In genomic region chr17:48447675-48448074, GRCm38 (mm10) we compare ENCODE assay signal across 26 mouse cellular contexts. TPM values are rescaled to one million over a fixed set of nuclear protein-coding genes. Genes with fewer than 3 reads are reported as not detected.
DNase-seq lines count a peak whose midpoint lies in the region; ATAC-seq and TF ChIP-seq lines count a peak whose summit lies in the region.
"Had no signal": no experiment of that assay in that cellular context is flagged by ENCODE, and none has a peak within 500 bp of the region (broad histone marks: within the 10 kb centered on the region; RNA-seq: fewer than 3 reads in every experiment).

No protein-coding gene starts in this region.

- peak overlapping the region; percentile 78 for H3K4me2 ChIP-seq in liver, embryonic 16.5 days (ENCODE audit: low read depth, low read length)
- no peak overlapping the region for H3K4me2 ChIP-seq in forebrain, embryonic 16.5 days (ENCODE audit: low read length)
- H3K4me2 ChIP-seq: heart, embryonic 12.5 days; hindbrain, embryonic 12.5 days had no signal

- ATAC-seq in liver, embryonic 16.5 days (ENCODE audit: low read depth) = peak; percentile 36
- no peak for ATAC-seq in forebrain, embryonic 16.5 days

- H3K4me3 ChIP-seq in bone marrow, adult 2 months (replicated peaks; ENCODE audit: control insufficient read depth, low read depth, low read length) = peak overlapping the region; percentile 49
- H3K4me3 ChIP-seq in liver, embryonic 16.5 days (ENCODE audit: low read depth, low read length) = peak overlapping the region; percentile 64
- no peak overlapping the region for H3K4me3 ChIP-seq in forebrain, embryonic 16.5 days (replicated peaks; ENCODE audit: low read length)
- H3K4me3 ChIP-seq: gastrocnemius, adult 2 months; heart, embryonic 12.5 days; hindbrain, embryonic 12.5 days; midbrain, embryonic 10.5 days had no signal

- 52% methylated on average over 8 of the region's 8 CpGs for WGBS in bone marrow, adult 2 months
- 48% methylated on average over 8 of the region's 8 CpGs for WGBS in liver, embryonic 16.5 days (ENCODE audit: insufficient replicate concordance)
- 73% methylated on average over 8 of the region's 8 CpGs for WGBS in forebrain, embryonic 16.5 days

- H3K36me3 ChIP-seq in liver, embryonic 16.5 days (ENCODE audit: control insufficient read depth, insufficient read depth) = peaks cover 10% of the 10 kb centered on the region; the same call in 1 of the 2 replicates
- no peaks in the 10 kb centered on the region for H3K36me3 ChIP-seq in forebrain, embryonic 16.5 days (ENCODE audit: control insufficient read depth, insufficient read depth)
- H3K36me3 ChIP-seq: heart, embryonic 12.5 days; hindbrain, embryonic 12.5 days; midbrain, embryonic 10.5 days had no signal

- DNase-seq in 3T3-L1 (ENCODE audit: low read depth, low spot score) = peak; percentile 27
- peak; percentile 21 for DNase-seq in fibroblast of lung, adult 2 months (ENCODE audit: low read depth)
- no peak for DNase-seq in testis, postnatal 10 days (ENCODE audit: low spot score)
- no peak for DNase-seq in gastrocnemius, postnatal 4 days (ENCODE audit: low spot score in 2 of 2)
- DNase-seq: adrenal gland, adult 2 months; cerebellum, adult 11 months; cerebellum, postnatal 25 days; gastrocnemius, adult 2 months; heart, adult 11 months; heart, postnatal 14 days; kidney, adult 18-20 months; layer of hippocampus, postnatal 36 days; lung, postnatal 10 days; right cerebral cortex, postnatal 4 days; thymus, postnatal 36 days had no signal

- H3K27me3 ChIP-seq in liver, embryonic 16.5 days (ENCODE audit: control insufficient read depth, insufficient read depth, low read depth, low read length) = no peaks in the 10 kb centered on the region
- H3K27me3 ChIP-seq in forebrain, embryonic 16.5 days (replicated peaks; ENCODE audit: control insufficient read depth, insufficient read depth, low read length) = no peaks in the 10 kb centered on the region
- H3K27me3 ChIP-seq: heart, embryonic 12.5 days; hindbrain, embryonic 12.5 days had no signal

- no peak for TF ChIP-seq CTCF in bone marrow, adult 2 months (IDR thresholded peaks at IDR 0.05; ENCODE audit: control insufficient read depth, insufficient read depth, low read length)

- H3K4me1 ChIP-seq in bone marrow, adult 2 months (ENCODE audit: control insufficient read depth, insufficient read depth, low read length) = no peaks in the 10 kb centered on the region; the same call in 1 of the 2 replicates
- H3K4me1 ChIP-seq in liver, embryonic 16.5 days (ENCODE audit: control insufficient read depth, low read depth, low read length) = peaks cover 48% of the 10 kb centered on the region
- peaks cover 3% of the 10 kb centered on the region; the same call in 1 of the 2 replicates for H3K4me1 ChIP-seq in forebrain, embryonic 16.5 days (replicated peaks; ENCODE audit: control insufficient read depth, insufficient read depth, low read length)

- H3K9me3 ChIP-seq in liver, embryonic 16.5 days (replicated peaks; ENCODE audit: control insufficient read depth, low read length) = no peaks in the 10 kb centered on the region
- no peaks in the 10 kb centered on the region for H3K9me3 ChIP-seq in forebrain, embryonic 16.5 days (ENCODE audit: control insufficient read depth, low read length)
- H3K9me3 ChIP-seq: heart, embryonic 12.5 days; hindbrain, embryonic 12.5 days; midbrain, embryonic 10.5 days had no signal

- TF ChIP-seq POLR2A in bone marrow, adult 2 months (IDR thresholded peaks at IDR 0.05; ENCODE audit: borderline replicate concordance, control insufficient read depth, low read depth, low read length) = no peak

- H3K27ac ChIP-seq in bone marrow, adult 2 months (ENCODE audit: control insufficient read depth, insufficient read depth, low read depth, low read length, poor library complexity) = peak overlapping the region; percentile 71
- peak overlapping the region; percentile 98 for H3K27ac ChIP-seq in liver, embryonic 16.5 days (ENCODE audit: low read length)
- H3K27ac ChIP-seq in forebrain, embryonic 16.5 days (ENCODE audit: low read length) = no peak overlapping the region
- H3K27ac ChIP-seq: gastrocnemius, adult 2 months; hindbrain, embryonic 12.5 days; kidney, postnatal 0 days; midbrain, embryonic 10.5 days had no signal

- H3K9ac ChIP-seq in liver, embryonic 16.5 days (ENCODE audit: low read depth, low read length) = peak overlapping the region; percentile 77
- no peak overlapping the region for H3K9ac ChIP-seq in forebrain, embryonic 16.5 days (replicated peaks; ENCODE audit: low read depth, low read length)
- H3K9ac ChIP-seq: heart, embryonic 12.5 days; hindbrain, embryonic 12.5 days had no signal

RNA-seq across cellular contexts. Expression of gene Tspo2, which starts 3.6 kb away (rescaled TPM):
- polyA plus RNA-seq in bone marrow, adult 2 months (2011; ENCODE audit: insufficient read depth, insufficient read length, low replicate concordance, missing spikeins) = 307 and 314 TPM in 2 replicates
- 193 and 203 TPM in 2 replicates for polyA plus RNA-seq in liver, embryonic 16.5 days (2015; fragmentation: Nextera tagmentation; extraction: Ambion mirVana)
- 2.0 and 2.5 TPM in 2 replicates for polyA plus RNA-seq in forebrain, embryonic 16.5 days (2015; fragmentation: Nextera tagmentation; extraction: Ambion mirVana)
- total RNA-seq in gastrocnemius, postnatal 4 days (2021) = under 1 TPM in 1 of 2 experiments, not detected in 1; 0.20 TPM
- total RNA-seq: adrenal gland, adult 2 months; gastrocnemius, adult 2 months; layer of hippocampus, adult 18-20 months; layer of hippocampus, postnatal 36 days; left cerebral cortex, postnatal 36 days; liver, adult 2 months had no signal
- polyA plus RNA-seq: adrenal gland, adult 2 months; C2C12; liver, adult 2 months had no signal

RNA-seq across cellular contexts. Expression of gene Unc5cl, which starts 7.0 kb away (rescaled TPM):
- 4.3 and 4.7 TPM in 2 replicates for polyA plus RNA-seq in bone marrow, adult 2 months (2011; ENCODE audit: insufficient read depth, insufficient read length, low replicate concordance, missing spikeins)
- polyA plus RNA-seq in liver, embryonic 16.5 days (2015; fragmentation: Nextera tagmentation; extraction: Ambion mirVana) = 4.2 and 4.3 TPM in 2 replicates
- 0.19 TPM in 1 of 2 replicates, not detected in the other for polyA plus RNA-seq in forebrain, embryonic 16.5 days (2015; fragmentation: Nextera tagmentation; extraction: Ambion mirVana)
- not detected for total RNA-seq in gastrocnemius, postnatal 4 days (2021)
- total RNA-seq: adrenal gland, adult 2 months; gastrocnemius, adult 2 months; liver, adult 2 months had no signal
- polyA plus RNA-seq: adrenal gland, adult 2 months; C2C12; midbrain, embryonic 10.5 days had no signal

RNA-seq across cellular contexts. Expression of gene Apobec2, which starts 14.9 kb away (rescaled TPM):
- 0.92 TPM in 1 of 2 replicates, not detected in the other for polyA plus RNA-seq in bone marrow, adult 2 months (2011; ENCODE audit: insufficient read depth, insufficient read length, low replicate concordance, missing spikeins)
- polyA plus RNA-seq in liver, embryonic 16.5 days (2015; fragmentation: Nextera tagmentation; extraction: Ambion mirVana) = 2.5 and 4.3 TPM in 2 replicates
- 0.29 and 0.43 TPM in 2 replicates for polyA plus RNA-seq in forebrain, embryonic 16.5 days (2015; fragmentation: Nextera tagmentation; extraction: Ambion mirVana)
- total RNA-seq in gastrocnemius, postnatal 4 days (2021) = 100 to 1,000 TPM; 585 to 600 TPM
- total RNA-seq: layer of hippocampus, adult 18-20 months; layer of hippocampus, postnatal 36 days; left cerebral cortex, postnatal 36 days had no signal
- polyA plus RNA-seq: liver, adult 2 months had no signal

RNA-seq across cellular contexts. Expression of gene Oard1, which starts 37.9 kb away (rescaled TPM):
- polyA plus RNA-seq in bone marrow, adult 2 months (2011; ENCODE audit: insufficient read depth, insufficient read length, low replicate concordance, missing spikeins) = 36.6 and 44.1 TPM in 2 replicates
- polyA plus RNA-seq in liver, embryonic 16.5 days (2015; fragmentation: Nextera tagmentation; extraction: Ambion mirVana) = 41.5 and 42.2 TPM in 2 replicates
- polyA plus RNA-seq in forebrain, embryonic 16.5 days (2015; fragmentation: Nextera tagmentation; extraction: Ambion mirVana) = 49.1 and 54.5 TPM in 2 replicates
- total RNA-seq in gastrocnemius, postnatal 4 days (2021) = 10 to 100 TPM; 11.7 to 13.4 TPM

RNA-seq across cellular contexts. Expression of gene Nfya, which starts 38.0 kb away (rescaled TPM):
- 24.2 and 28.6 TPM in 2 replicates for polyA plus RNA-seq in bone marrow, adult 2 months (2011; ENCODE audit: insufficient read depth, insufficient read length, low replicate concordance, missing spikeins)
- polyA plus RNA-seq in liver, embryonic 16.5 days (2015; fragmentation: Nextera tagmentation; extraction: Ambion mirVana) = 6.6 and 7.0 TPM in 2 replicates
- 19.7 and 21.8 TPM in 2 replicates for polyA plus RNA-seq in forebrain, embryonic 16.5 days (2015; fragmentation: Nextera tagmentation; extraction: Ambion mirVana)
- 10 to 100 TPM; 26.9 to 29.3 TPM for total RNA-seq in gastrocnemius, postnatal 4 days (2021)

Comparison
In these comparisons a context has a peak if more than half of its experiments do, and no peak if none do; other contexts are left out.
1. DNase-seq: peak in 3T3-L1 (single experiment) and fibroblast of lung, adult 2 months (single experiment); none in testis, postnatal 10 days (single experiment) and gastrocnemius, postnatal 4 days (0 of 2).
2. RNA of gene Tspo2, which starts 3.6 kb away (polyA plus RNA-seq): 307 to 314 TPM in bone marrow, adult 2 months and 193 to 203 TPM in liver, embryonic 16.5 days; 2.0 to 2.5 TPM in forebrain, embryonic 16.5 days; every median in the first group is over 10 times any median in the second.